7 mouse cellular contexts compared by ENCODE assay signal in the genomic region with DNA sequence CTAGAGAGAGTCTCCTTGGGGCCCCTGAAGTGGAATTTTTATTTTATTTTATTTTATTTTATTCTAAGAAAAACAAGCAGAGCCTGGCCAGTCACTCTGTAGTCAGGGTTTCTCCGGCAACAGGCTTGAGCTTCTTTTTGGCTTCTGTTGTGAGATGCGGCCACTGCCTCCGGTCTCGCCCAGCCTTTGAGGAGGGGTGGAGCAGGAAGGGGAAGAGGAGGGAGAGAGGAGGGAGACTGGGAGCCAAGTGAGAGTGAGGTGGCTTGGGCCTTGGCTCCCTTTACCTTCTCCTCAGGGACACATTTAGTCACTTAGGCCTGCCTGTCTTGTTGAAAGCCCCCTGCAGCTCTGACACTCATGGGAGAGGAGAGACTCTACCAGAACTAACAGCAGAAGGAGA.
A peak's percentile ranks its signal among the peaks of the same experiment; 100 is the strongest.
DNase-seq lines count a peak whose midpoint lies in the region; ATAC-seq and TF ChIP-seq lines count a peak whose summit lies in the region.

No protein-coding gene starts in this region.

- peak; percentile 42; the same call in 1 of the 2 replicates for TF ChIP-seq POLR2A in embryonic fibroblast, embryonic 13.5 days (IDR thresholded peaks at IDR 0.05; ENCODE audit: low read depth, low read length)
- no peak for TF ChIP-seq POLR2A in olfactory bulb, adult 2 months (IDR thresholded peaks at IDR 0.05; ENCODE audit: insufficient read depth, low read depth, low read length)

- ATAC-seq in neural tube, embryonic 11.5 days (ENCODE audit: insufficient read depth, low FRiP score, low TSS enrichment) = no peak
- no peak for ATAC-seq in intestine, postnatal 0 days
- ATAC-seq in CD4-positive, CD25-positive, alpha-beta regulatory T cell, adult 4 months = no peak

- H3K36me3 ChIP-seq in neural tube, embryonic 11.5 days (ENCODE audit: control insufficient read depth, insufficient read depth, low read length) = no peaks in the 10 kb centered on the region
- no peaks in the 10 kb centered on the region for H3K36me3 ChIP-seq in intestine, postnatal 0 days (ENCODE audit: control insufficient read depth, insufficient read depth)

- H3K4me2 ChIP-seq in neural tube, embryonic 11.5 days (ENCODE audit: low read depth) = peak overlapping the region; percentile 65
- H3K4me2 ChIP-seq in intestine, postnatal 0 days (replicated peaks; ENCODE audit: low read depth) = 0 out of 2 replicates have a peak overlapping the region, but pooled peaks have one; percentile 13

- H3K27ac ChIP-seq in neural tube, embryonic 11.5 days (ENCODE audit: low read depth, low read length) = no peak overlapping the region
- peak overlapping the region; percentile 79 for H3K27ac ChIP-seq in embryonic fibroblast, embryonic 13.5 days (ENCODE audit: insufficient read depth, low read length)
- H3K27ac ChIP-seq in intestine, postnatal 0 days (ENCODE audit: low read depth, low read length) = no peak overlapping the region
- H3K27ac ChIP-seq in olfactory bulb, adult 2 months (ENCODE audit: insufficient read depth, low read depth, low read length) = no peak overlapping the region

- no peak overlapping the region; the same call in 1 of the 2 replicates for H3K9ac ChIP-seq in neural tube, embryonic 11.5 days (ENCODE audit: low read length)
- H3K9ac ChIP-seq in intestine, postnatal 0 days (ENCODE audit: low read depth, low read length) = no peak overlapping the region

- WGBS in neural tube, embryonic 11.5 days = 6% methylated on average over 4 of the region's 4 CpGs
- 74% methylated on average over 4 of the region's 4 CpGs for WGBS in intestine, postnatal 0 days
- 75% methylated on average over 4 of the region's 4 CpGs for WGBS in olfactory bulb, adult 2 months

- H3K4me1 ChIP-seq in neural tube, embryonic 11.5 days (ENCODE audit: control insufficient read depth, insufficient read depth, low read length) = peaks cover 11% of the 10 kb centered on the region
- H3K4me1 ChIP-seq in embryonic fibroblast, embryonic 13.5 days (ENCODE audit: control insufficient read depth, insufficient read depth, low read length) = peaks cover 9% of the 10 kb centered on the region
- peaks cover 5% of the 10 kb centered on the region; the same call in 1 of the 2 replicates for H3K4me1 ChIP-seq in intestine, postnatal 0 days (replicated peaks; ENCODE audit: control insufficient read depth, insufficient read depth, low read length)
- peaks cover 16% of the 10 kb centered on the region for H3K4me1 ChIP-seq in olfactory bulb, adult 2 months (ENCODE audit: control insufficient read depth, insufficient read depth, low read length)

- DNase-seq in neural tube, embryonic 11.5 days (ENCODE audit: low spot score) = no peak
- DNase-seq in neural tube, embryonic 10.5 days (ENCODE audit: extremely low spot score, low spot score) = no peak
- DNase-seq in thymus, postnatal 14 days = no peak

- H3K9me3 ChIP-seq in neural tube, embryonic 11.5 days (ENCODE audit: control insufficient read depth, low read length) = no peaks in the 10 kb centered on the region
- H3K9me3 ChIP-seq in intestine, postnatal 0 days (ENCODE audit: control insufficient read depth) = no peaks in the 10 kb centered on the region

- TF ChIP-seq CTCF in embryonic fibroblast, embryonic 13.5 days (IDR thresholded peaks at IDR 0.05; ENCODE audit: borderline replicate concordance, insufficient read depth, low read length) = no peak
- no peak for TF ChIP-seq CTCF in intestine, postnatal 0 days (IDR thresholded peaks at IDR 0.05; ENCODE audit: low read depth)
- TF ChIP-seq CTCF in olfactory bulb, adult 2 months (IDR thresholded peaks at IDR 0.05; ENCODE audit: insufficient read depth, low read depth, low read length) = no peak

- H3K4me3 ChIP-seq in neural tube, embryonic 11.5 days (ENCODE audit: low read depth, low read length) = peak overlapping the region; percentile 55
- H3K4me3 ChIP-seq in embryonic fibroblast, embryonic 13.5 days (ENCODE audit: insufficient read depth, low read length) = no peak overlapping the region
- no peak overlapping the region for H3K4me3 ChIP-seq in intestine, postnatal 0 days (ENCODE audit: low read depth, low read length)
- H3K4me3 ChIP-seq in olfactory bulb, adult 2 months (ENCODE audit: insufficient read depth, low read depth, low read length) = 0 out of 2 replicates have a peak overlapping the region, but pooled peaks have one; percentile 1

- H3K27me3 ChIP-seq in neural tube, embryonic 11.5 days (ENCODE audit: control insufficient read depth, insufficient read depth, low read length) = no peaks in the 10 kb centered on the region
- peaks cover 10% of the 10 kb centered on the region; the same call in 1 of the 2 replicates for H3K27me3 ChIP-seq in intestine, postnatal 0 days (replicated peaks; ENCODE audit: control insufficient read depth, insufficient read depth, low read length)

Comparison
In these comparisons a context has a peak if more than half of its experiments do, and no peak if none do; other contexts are left out.
1. H3K4me3 ChIP-seq: peak in neural tube, embryonic 11.5 days (single experiment) and olfactory bulb, adult 2 months (single experiment); none in embryonic fibroblast, embryonic 13.5 days (single experiment) and intestine, postnatal 0 days (single experiment).